Mouse (Mus musculus) small intestine, adult 2 months (tissue): ENCODE results near the gene Syt9. TPM values are rescaled to one million over a fixed set of nuclear protein-coding genes. Genes with fewer than 3 reads are reported as not detected.
A peak's percentile ranks its signal among the peaks of the same experiment; 100 is the strongest.

Experiments
- H3K27ac ChIP-seq: fragments of 200-500 bp; 2 replicates; pipeline ENCODE4 v1.5.1; 2012; ENCODE audit warnings: low read depth, low read length, control low read depth, inconsistent platforms; ENCODE audit not compliant: insufficient read depth
- H3K27me3 ChIP-seq: fragments of 200-500 bp; 2 replicates; pipeline ENCODE4 v1.6.1; 2012; ENCODE audit warnings: mild to moderate bottlenecking, moderate library complexity, low read length, inconsistent platforms; ENCODE audit not compliant: control insufficient read depth, insufficient read depth
- H3K36me3 ChIP-seq: fragments of 200-500 bp; 2 replicates; pipeline ENCODE4 v1.6.1; 2012; ENCODE audit warnings: mild to moderate bottlenecking, low read length, control low read depth, inconsistent platforms; ENCODE audit not compliant: control insufficient read depth, insufficient read depth
- H3K4me1 ChIP-seq: fragments of 200-500 bp; 2 replicates; pipeline ENCODE4 v1.6.1; 2012; ENCODE audit warnings: low read length, inconsistent platforms, mixed read lengths; ENCODE audit not compliant: control insufficient read depth, insufficient read depth, insufficient read length
- H3K4me3 ChIP-seq: fragments of 200-500 bp; 2 replicates; pipeline ENCODE4 v1.5.1; 2012; ENCODE audit warnings: low read depth, mild to moderate bottlenecking, control low read depth, inconsistent platforms, low read length, moderate library complexity
- CTCF ChIP-seq: fragments of 200-500 bp; IDR thresholded peaks from 2 replicates; pipeline ENCODE4 v1.5.1; 2012; ENCODE audit warnings: low read depth, mild to moderate bottlenecking, control low read depth, inconsistent platforms, low read length, moderate library complexity, mixed read lengths; ENCODE audit not compliant: insufficient replicate concordance, insufficient read length; ENCODE audit errors: extremely low read depth
- POLR2A ChIP-seq: fragments of 200-500 bp; IDR thresholded peaks from 2 replicates; pipeline ENCODE4 v1.6.1; 2012; ENCODE audit warnings: low read depth, mild to moderate bottlenecking, control low read depth, inconsistent platforms, low read length, moderate library complexity
- WGBS: fragments of 180-500 bp; shearing (Covaris S2); methylation state at CpG from one replicate; pipeline ENCODE4 v1.1.7; 2018; 5-methylcytosine and 5-hydroxymethylcytosine counted together
- polyA plus RNA-seq: library from polyadenylated mRNA; depleted of rRNA; stranded (reverse); fragments of >200 nt; gene quantifications from 2 replicates; pipeline ENCODE4 v1.2.3, GENCODE M21; 2012

The Syt9 gene
- polyA plus RNA-seq, 1 experiment, result 0.28 TPM

DNA sequence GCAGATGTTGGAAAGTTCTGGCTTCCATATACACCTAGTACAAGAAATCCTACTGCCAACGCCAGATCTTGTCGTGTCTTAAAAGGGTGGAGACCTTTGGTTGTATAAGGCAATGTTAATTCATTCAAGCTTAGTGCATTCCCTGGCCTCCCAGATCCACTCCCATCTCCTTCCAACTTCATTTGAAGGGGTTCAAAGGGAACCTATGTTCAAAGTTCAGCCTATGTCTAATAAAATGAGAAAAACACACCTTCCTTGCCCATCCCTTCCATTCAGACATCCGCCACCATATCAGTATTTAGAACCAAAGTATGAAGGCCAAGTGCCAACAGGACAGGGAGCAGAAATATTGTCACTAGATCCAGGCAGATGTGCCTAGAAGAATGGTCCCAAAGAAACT lies 177.3 kb downstream of the Syt9 start:
- Histone ChIP-seq H3K27me3 (no peaks in the 10 kb centered on the region; the same call in 1 of the 2 replicates), H3K36me3 (no peaks in the 10 kb centered on the region), H3K4me1 (no peaks in the 10 kb centered on the region), H3K27ac (no peak overlapping the region), H3K4me3 (no peak overlapping the region)
- 39% methylated on average over 3 of the region's 3 CpGs for WGBS
- TF ChIP-seq POLR2A (no peak), CTCF (no peak)

DNA sequence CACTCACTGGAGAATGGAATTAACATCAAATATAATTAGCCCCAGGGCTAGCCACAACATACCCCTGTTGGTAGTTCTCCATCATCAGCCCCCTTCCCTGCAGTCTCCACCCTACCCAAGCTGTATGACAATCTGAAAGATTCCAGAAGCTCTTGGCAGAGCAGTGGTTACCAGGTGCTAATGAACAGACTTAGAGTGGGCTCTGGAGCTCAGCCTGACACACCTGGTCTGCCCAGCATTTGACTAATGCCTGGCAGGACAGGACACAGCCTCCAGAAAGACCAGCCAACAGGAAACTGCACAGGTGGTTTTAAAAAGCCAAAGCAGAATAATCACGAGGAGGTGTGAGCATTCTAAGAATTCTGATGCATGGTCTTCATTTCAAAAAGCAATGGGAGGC lies 182.9 kb downstream of the Syt9 start:
- 46% methylated on average over 1 of the region's 1 CpGs for WGBS
- Histone ChIP-seq H3K36me3 (no peaks in the 10 kb centered on the region), H3K4me3 (no peak overlapping the region), H3K27ac (no peak overlapping the region), H3K27me3 (no peaks in the 10 kb centered on the region; the same call in 1 of the 2 replicates), H3K4me1 (no peaks in the 10 kb centered on the region)
- TF ChIP-seq CTCF (no peak), POLR2A (no peak)

- Histone ChIP-seq H3K27ac (no peak overlapping the region), H3K27me3 (no peaks in the 10 kb centered on the region), H3K4me1 (no peaks in the 10 kb centered on the region), H3K36me3 (no peaks in the 10 kb centered on the region), H3K4me3 (no peak overlapping the region)
- 81% methylated on average over 3 of the region's 3 CpGs for WGBS
- TF ChIP-seq CTCF (no peak), POLR2A (no peak)
Observed at GRCm38 (mm10) chr7:107555906-107556305, 185.4 kb downstream of the Syt9 start.

DNA sequence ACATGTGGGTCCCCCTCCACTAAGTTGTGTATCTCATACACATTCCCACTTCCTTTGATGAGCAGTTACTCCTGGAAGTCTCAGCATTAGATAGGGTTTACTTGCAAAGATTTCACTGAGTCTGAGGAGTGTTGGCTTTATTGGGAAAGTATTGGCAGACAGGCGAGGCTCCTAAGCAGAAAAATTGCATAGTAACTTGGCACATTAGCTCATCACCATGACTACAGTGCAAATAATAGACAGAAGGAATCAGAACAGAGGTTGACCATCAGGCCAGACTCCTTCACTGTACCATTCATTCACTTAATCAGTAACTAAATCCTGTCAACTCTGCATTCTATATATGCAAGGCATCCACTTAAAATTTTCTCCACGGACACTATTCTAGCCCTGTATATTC lies 190.1 kb downstream of the Syt9 start:
- Histone ChIP-seq H3K36me3 (no peaks in the 10 kb centered on the region), H3K4me1 (no peaks in the 10 kb centered on the region), H3K27ac (no peak overlapping the region), H3K27me3 (no peaks in the 10 kb centered on the region), H3K4me3 (no peak overlapping the region)
- TF ChIP-seq POLR2A (no peak), CTCF (no peak)
- WGBS, result 37% methylated on average over 2 of the region's 2 CpGs

GRCm38 (mm10) chr7:107561584-107561983 lies 191.1 kb downstream of the Syt9 start:
- no peaks in the 10 kb centered on the region for H3K36me3 ChIP-seq

GRCm38 (mm10) chr7:107563727-107564126 lies 193.2 kb downstream of the Syt9 start:
- Histone ChIP-seq H3K27ac (no peak overlapping the region), H3K4me1 (no peaks in the 10 kb centered on the region), H3K36me3 (no peaks in the 10 kb centered on the region), H3K27me3 (no peaks in the 10 kb centered on the region), H3K4me3 (no peak overlapping the region)
- TF ChIP-seq POLR2A (no peak), CTCF (no peak)
- 23% methylated on average over 2 of the region's 2 CpGs for WGBS

More at GRCm38 (mm10) chr7:107561584-107561983, 191.1 kb downstream of the Syt9 start:
- Histone ChIP-seq H3K4me1 (no peaks in the 10 kb centered on the region), H3K27ac (no peak overlapping the region), H3K27me3 (no peaks in the 10 kb centered on the region), H3K4me3 (no peak overlapping the region)
- 72% methylated on average over 3 of the region's 3 CpGs for WGBS
- TF ChIP-seq CTCF, result no peak
- no peak for TF ChIP-seq POLR2A

GRCm38 (mm10) chr7:107567261-107567671 lies 196.7 kb downstream of the Syt9 start, which contains the start of gene Olfml1:
Gene Olfml1 (plus strand): TSS chr7:107567446.
- Histone ChIP-seq H3K36me3 (no peaks in the 10 kb centered on the region), H3K27me3 (no peaks in the 10 kb centered on the region), H3K27ac (peak within 1 kb of the TSS; percentile 4; the same call in 1 of the 2 replicates), H3K4me1 (no peaks in the 10 kb centered on the region), H3K4me3 (peak within 1 kb of the TSS; percentile 47)
- TF ChIP-seq CTCF, result no peak
- no peak for TF ChIP-seq POLR2A
- WGBS, result 22% methylated on average over 7 of the region's 7 CpGs

DNA sequence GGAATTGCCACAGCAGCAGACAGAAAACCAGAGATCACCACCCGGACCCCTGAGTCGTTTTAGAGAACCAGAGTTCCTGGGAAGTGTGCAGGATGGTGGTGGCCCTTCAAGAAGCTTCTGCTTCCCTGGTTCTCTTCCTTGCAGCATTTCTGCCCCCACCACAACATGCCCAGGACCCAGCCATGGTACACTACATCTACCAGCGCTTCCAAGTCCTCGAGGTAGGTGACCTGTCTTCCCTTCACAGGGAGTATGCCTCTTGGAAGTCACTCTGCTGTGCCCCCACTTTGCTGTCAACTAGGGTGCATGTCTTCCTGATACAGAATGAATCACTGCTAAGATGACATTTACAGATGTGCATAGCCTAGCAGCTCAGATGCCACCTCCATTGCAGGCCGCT lies 197.1 kb downstream of the Syt9 start:
- Histone ChIP-seq H3K4me1 (no peaks in the 10 kb centered on the region), H3K27ac (peak overlapping the region; percentile 4; the same call in 1 of the 2 replicates), H3K27me3 (no peaks in the 10 kb centered on the region), H3K4me3 (peak overlapping the region; percentile 47), H3K36me3 (no peaks in the 10 kb centered on the region)
- TF ChIP-seq CTCF (no peak), POLR2A (no peak)
- 45% methylated on average over 5 of the region's 5 CpGs for WGBS
